Mouse (Mus musculus) lung, postnatal 10 days (tissue): ENCODE results near the gene 1700025G04Rik.
A peak's percentile ranks its signal among the peaks of the same experiment; 100 is the strongest.

ENCODE experiments used
- DNase-seq: peaks from one replicate; pipeline ENCODE4 v3.0.0; 2021

Gene 1700025G04Rik

DNA sequence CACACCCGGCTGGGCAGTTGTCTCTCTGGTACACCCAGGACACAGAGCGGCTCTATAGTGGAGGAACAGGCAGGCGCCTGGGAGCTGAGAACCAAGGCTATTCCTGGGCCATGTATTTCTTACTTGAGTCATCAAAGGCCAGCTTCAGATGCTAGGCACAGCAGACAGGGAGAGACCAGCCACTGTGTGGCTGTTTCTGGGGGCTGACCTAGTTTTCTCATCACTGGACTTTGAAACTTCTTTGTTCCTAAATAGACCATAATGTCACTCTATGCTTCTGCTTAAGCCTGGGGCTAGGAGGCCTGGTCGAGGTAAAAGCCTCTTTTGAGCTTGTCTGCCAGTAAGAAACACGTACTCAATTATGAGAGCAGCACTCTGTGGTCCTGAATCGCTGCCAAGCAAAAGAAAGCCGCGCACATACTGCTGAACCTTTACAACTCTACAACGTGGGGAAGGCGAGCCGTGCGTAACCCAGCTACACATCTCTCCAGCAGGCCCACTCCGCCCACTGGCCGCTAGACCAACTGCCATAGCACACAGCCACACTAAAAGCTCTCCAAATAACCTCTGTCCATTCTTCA lies 199.8 kb downstream of the 1700025G04Rik start:
- DNase-seq = peak; percentile 59

- no peak for DNase-seq
Measured at GRCm38 (mm10) chr1:151887631-151888030, 202.3 kb downstream of the 1700025G04Rik start.

DNA sequence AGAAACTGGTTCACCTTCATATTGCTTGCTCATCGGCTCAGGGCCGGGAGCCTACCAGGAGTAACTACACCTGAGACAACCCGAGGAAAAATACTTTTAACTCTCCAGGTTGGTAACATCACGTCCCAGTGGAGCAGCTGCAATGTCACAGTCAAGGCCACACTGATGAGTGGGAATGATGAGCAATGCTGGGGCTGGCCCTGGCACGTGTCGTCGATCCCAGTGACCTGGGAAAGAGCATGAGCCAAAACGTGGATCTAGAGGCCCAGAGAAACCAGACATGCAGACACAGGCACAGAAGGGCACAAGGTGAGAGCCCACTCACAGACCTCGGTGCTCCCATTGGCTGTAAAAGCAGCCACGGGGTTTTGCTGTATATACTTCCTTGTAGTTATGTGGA lies 202.8 kb downstream of the 1700025G04Rik start:
- no peak for DNase-seq

- no peak for DNase-seq
Measured at GRCm38 (mm10) chr1:151886171-151886570, 203.8 kb downstream of the 1700025G04Rik start.

GRCm38 (mm10) chr1:151881253-151881652 lies 208.7 kb downstream of the 1700025G04Rik start:
- no peak for DNase-seq

DNA sequence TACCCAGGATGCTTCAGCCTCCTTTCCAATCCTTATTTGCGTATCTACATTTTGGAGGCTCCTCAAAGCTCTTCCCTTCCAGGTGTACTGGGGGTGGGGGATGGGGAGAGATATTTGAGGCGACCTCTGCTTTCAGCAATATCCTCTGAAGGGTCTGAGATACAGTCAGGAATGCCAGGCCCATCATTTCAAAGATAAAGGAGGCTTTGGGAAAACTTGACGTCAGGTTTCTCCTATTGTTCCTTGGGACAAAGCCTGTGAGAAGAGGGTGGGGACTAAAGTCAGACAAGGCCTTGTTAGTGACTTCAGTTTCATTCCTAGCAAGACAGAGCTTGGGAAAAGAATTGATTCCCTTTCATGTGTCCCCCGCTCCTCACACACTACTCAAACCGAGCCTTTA lies 209.2 kb downstream of the 1700025G04Rik start:
- no peak for DNase-seq

DNA sequence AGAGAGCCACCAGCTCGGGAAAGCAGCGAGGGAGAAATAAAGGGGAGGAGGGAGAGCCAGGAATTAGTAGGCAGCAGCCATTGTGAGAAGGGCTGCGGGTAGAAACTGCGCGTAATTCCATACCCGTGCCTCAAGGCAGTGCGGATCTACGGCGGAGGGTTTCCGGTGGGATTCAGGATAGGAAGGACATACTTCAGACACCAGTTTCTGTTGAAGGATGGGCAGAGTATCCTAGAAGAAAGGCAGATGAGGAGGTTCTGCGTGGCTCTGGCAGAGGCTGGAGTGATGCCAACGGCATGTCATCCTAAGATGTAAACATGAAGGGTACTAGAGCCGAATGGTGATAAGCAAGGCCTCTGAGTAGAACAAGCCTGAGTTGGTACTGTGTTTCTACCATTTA lies 210.0 kb downstream of the 1700025G04Rik start:
- DNase-seq = no peak

GRCm38 (mm10) chr1:151879308-151879850 lies 210.5 kb downstream of the 1700025G04Rik start:
- DNase-seq = no peak

DNA sequence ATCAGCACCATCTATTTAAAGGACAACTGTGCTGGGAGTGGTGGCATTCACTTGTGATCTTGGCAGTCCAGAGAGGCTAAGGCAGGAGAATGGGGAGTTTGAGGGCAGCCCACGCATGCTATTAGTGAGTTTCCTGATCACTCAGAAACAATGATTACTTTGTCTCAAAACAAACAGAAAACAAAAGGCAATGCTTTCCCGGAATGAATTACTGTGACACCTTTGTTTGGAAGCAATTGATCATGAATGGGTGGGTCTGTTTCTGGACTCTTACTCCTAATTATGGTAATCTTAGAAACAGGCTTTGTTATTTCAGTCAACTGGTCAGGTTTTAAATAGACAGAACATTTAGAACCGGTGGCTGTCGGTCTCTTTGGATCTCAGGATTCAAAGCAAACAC lies 211.5 kb downstream of the 1700025G04Rik start:
- DNase-seq = no peak

GRCm38 (mm10) chr1:151872971-151873370 lies 217.0 kb downstream of the 1700025G04Rik start:
- DNase-seq = peak; percentile 42

- no peak for DNase-seq
Measured at GRCm38 (mm10) chr1:151864326-151864725, 225.6 kb downstream of the 1700025G04Rik start.

DNA sequence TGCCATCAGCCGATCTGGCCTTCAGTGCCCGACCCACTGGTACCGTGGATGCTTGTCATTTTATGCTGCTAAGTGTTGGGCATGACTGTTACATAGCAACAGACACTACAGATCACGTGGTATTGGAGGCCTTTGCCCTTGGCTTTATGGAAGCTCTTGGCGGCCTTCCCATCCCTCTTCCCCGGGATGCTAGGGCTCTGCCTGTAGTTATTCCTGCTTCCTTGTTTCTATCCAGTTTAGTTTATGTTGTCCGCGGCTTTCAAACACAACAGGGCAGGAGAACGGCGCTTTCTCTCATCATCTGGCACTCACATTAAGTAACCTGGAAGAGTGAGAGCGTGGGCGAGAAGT lies 226.2 kb downstream of the 1700025G04Rik start:
- DNase-seq = peak; percentile 80

GRCm38 (mm10) chr1:151863135-151863796 lies 226.7 kb downstream of the 1700025G04Rik start:
- DNase-seq = peak; percentile 73

DNA sequence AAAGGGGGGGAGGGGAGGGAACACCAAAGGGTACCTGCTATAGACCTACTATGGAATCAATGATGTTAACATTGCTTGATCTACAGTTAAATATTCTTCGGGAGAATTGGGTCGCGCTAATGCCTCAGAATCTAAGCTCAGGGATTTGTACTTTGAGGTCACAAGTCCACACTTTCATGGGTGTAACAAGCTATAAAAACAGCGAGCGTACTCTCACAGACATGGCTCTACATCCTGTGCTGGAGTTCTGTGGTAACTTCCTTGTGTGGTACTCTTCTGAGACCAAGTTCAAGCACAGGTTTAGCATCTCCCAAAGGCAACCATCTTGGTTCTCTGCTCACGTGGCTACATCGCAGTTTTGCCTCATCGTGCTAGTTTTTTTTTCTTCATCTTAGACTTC lies 227.8 kb downstream of the 1700025G04Rik start:
- DNase-seq = no peak

DNA sequence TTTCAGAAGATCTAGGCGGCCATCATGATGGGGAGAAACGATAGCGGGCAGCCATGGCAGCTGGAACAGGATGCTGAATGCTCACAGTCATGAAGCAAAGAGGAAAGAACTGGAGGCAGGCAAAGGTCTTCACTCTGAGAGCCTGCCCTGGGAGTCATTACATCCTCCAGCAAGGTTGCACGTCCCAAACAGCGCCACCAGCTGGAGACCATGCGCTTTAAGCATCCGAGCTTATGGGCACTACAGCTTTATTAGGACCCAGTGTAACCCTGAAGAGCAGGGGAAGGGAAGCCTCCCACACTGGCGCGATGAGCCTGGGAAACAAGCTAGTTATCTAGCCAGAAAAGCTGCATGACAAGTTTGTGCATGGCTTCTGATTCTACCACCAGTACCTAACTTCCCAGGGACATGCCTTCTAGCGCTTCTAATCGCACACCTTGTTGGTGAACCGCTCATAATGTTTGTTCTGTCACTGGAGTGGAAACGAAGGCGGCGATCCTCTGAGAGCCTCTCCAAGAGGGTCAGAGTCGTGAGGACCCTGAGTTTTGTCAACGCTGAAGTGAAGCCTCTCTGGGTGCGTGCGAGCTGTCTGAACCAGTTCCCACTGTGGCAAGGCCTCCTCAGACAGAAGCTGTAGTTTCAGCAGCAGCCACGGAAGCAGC lies 228.5 kb downstream of the 1700025G04Rik start:
- no peak for DNase-seq

DNA sequence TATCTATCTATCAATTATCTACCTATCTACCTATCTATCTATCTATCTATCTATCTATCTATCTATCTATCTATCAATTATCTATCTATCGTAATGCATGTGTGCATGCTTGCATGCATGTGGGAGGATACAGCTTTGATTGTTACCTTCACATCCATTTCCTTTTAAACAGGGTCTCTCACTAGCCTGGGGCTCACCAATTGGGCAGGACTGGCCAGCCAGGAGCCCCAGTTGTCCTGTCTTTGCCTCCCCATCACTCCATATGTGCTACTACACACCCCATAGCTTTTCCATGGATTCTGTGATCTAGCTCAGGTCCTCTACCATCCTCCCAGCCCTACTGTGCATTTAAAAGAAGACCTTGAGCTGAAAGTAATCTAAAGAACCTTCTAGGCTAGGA lies 231.5 kb downstream of the 1700025G04Rik start:
- DNase-seq = no peak

DNA sequence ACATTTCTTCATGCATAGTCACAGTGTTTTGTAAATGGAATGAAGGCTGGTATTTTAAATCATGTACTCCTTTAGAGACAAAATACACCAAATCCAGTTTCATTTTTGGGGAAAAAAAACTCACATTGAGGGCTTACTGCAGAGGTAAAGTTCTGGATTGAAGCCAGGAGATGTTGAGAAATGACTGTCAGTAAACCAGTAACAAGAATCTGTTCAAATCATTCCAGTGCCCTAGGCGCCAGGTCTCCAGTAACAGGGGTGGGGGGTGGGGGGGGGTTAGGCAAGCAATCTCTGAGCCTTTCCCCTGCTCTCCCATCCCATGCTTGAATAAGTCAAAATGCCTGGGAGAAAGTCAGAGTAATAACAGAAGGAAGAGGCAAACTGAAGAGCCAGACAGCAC lies 234.4 kb downstream of the 1700025G04Rik start:
- no peak for DNase-seq

DNA sequence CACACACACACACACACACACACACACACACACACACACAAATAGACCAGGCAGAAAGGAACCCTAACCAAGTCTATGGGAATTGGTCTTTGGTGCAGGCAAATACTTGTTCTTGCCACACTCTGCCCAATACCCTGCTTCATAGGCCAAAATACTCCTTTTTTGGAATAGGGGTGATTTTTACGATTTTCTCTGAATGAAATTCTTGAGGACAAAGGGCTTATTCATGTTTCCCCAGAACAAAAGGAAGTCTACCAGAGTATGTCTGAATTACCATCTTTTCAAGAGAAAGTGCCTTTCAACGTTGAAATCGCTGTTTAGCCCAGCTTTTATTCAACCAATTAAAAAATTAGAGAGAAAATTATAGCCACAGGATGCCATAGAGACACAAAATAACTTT lies 237.9 kb downstream of the 1700025G04Rik start:
- no peak for DNase-seq

DNA sequence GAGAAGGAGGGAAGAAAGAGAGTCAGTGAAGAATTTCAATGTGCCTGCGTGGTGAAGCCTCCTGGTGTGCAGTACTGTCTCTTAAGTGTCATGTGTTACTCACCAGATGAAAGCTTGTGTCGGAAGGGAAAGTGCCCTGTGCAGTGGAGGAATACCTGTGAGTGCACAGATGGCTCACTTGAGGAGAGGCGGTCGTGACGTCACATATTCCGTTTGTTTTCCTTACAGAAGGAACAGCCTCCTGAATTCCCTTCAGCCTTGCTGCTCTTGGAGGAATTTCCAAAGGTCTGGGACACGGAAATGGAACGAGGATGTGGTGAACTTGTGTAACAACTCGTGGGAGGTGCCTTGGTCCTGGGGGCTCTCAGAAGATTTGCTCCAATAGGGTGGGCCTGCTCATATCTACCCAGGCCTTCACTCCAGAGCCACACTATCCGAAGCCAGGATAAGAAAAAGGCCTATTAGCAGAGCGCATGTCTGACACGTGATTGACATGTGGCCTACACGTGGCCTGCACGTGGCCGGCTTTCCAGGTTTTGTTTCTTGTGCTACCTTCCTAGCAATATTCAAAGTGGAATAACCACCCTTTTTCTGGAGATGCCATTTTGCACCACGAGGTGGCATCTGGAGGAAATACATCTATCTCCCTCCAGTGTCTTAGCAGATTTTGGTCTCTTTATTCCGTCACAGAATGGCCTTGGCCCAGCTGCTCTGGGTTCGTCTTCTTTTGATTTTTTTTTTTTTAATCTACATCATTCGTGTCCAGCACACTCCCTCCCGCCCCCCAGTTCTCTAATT lies 238.7 kb downstream of the 1700025G04Rik start:
- DNase-seq = no peak

GRCm38 (mm10) chr1:151849993-151850608 lies 239.8 kb downstream of the 1700025G04Rik start:
- no peak for DNase-seq

- no peak for DNase-seq
Measured at GRCm38 (mm10) chr1:151848286-151848685, 241.6 kb downstream of the 1700025G04Rik start.

DNA sequence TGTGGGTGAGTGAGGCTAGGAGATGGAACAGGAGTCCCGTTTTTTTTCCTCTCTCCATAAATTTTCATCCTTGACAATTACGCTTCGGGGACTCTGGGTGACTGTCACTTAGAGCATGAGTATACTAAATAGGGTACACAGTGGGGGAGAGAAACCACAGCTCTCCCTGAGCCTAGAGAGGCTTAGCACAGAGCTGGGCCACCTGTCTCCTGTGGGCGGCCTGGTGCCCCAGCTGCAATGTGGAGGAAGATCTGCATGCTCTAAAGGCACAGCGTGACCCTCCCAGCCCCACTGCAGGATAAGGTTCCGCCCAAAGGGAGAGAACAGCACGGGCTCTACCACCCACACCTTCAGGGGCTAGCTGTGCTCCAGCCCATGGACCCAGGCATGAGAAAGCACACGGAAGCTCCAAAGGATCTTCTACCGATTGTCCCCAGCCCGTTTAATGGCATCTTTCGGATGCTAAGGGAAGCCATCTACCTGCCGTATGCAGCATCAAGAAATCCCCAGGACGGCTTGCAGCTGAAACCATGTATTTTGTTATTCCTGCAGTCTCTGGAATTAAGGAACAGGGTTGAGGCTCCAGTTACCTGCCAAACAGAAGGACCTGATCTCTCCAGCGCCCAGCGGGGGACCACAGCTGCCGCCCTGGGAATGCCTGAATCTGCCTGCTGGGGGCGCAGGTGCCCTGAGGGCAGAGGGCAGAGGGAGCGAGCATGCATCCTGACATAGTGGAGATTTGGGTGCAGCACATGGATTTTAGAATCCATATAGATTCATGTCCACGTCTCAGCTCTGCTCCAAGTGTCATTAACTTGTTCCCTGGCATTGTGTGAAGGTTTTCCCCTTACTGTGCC lies 243.8 kb downstream of the 1700025G04Rik start:
- DNase-seq = no peak
